Comparison of ENCODE assay signal across 8 mouse cellular contexts in the genomic region with DNA sequence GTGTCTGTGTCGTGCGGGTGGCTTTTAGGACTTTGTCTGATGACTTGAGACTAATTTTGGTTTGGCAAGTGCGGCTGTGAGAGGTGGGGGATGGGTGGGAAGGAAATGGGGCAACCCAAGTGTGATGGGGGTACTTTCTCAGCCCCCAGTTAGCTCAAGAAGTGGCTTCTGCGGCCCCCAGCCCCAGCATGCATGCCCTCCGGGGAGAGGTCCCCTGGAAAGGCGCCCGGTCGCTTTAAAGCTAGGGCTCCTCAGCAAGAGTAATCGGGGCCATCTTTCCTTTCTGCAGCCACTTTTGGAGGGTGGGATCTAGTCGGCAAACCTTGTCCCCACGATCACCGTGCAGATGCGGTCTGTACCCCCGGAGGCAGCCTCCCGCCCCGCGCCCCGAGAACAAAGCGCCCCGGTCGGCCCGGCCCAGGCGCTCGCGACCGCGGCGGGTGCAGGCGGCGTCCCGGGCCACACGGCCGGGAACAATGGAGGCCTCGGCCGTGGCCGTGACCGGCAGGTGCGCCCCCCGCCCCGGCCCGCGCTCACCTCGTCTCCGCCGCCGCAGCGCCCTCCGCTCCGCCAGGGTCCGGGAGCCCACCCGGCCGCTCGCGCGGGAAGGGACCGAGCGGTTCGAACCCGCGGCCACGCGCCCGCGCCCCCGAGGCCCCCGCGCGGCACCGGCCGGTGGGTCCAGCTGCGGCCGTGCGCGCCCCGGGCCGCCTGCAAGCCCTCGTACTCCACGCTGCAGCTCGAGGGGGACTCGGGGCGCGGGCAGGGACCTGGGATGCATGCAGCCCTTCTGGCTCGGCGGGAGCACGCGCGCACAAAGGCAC. TPM values are rescaled to one million over a fixed set of nuclear protein-coding genes. Genes with fewer than 3 reads are reported as not detected.
DNase-seq lines count a peak whose midpoint lies in the region; ATAC-seq lines count a peak whose summit lies in the region.

No protein-coding gene starts in this region.

- 0 out of 2 replicates have a peak, but pooled peaks have one; percentile 17 for ATAC-seq in kidney, embryonic 16.5 days (ENCODE audit: low FRiP score, low TSS enrichment)
- peak; percentile 26; the same call in 1 of the 2 replicates for ATAC-seq in embryonic facial prominence, embryonic 15.5 days (ENCODE audit: insufficient number of reproducible peaks, low FRiP score, low TSS enrichment, low read depth)
- no peak; the same call in 1 of the 2 replicates for ATAC-seq in intestine, embryonic 14.5 days (replicated peaks; ENCODE audit: low FRiP score, low TSS enrichment, low read depth)

- WGBS in kidney, embryonic 16.5 days: under 1% methylated on average over 67 of the region's 87 CpGs
- under 1% methylated on average over 77 of the region's 87 CpGs for WGBS in embryonic facial prominence, embryonic 15.5 days
- WGBS in intestine, embryonic 14.5 days: 1% methylated on average over 80 of the region's 87 CpGs
- WGBS in midbrain, embryonic 10.5 days: 3% methylated on average over 86 of the region's 87 CpGs

- DNase-seq in kidney, adult 9 months: no peak
- peak; percentile 39 for DNase-seq in ZHBTc4 (ENCODE audit: low read depth, low spot score)
- DNase-seq in intestine, embryonic 14.5 days (ENCODE audit: low spot score): peak; percentile 82
- peak; percentile 70 for DNase-seq in midbrain, embryonic 10.5 days (ENCODE audit: low spot score)
- peak; percentile 80 for DNase-seq in thymus, postnatal 14 days
- no peak for DNase-seq in gastrocnemius, adult 8-10 months (ENCODE audit: low spot score in 2 of 2)

- no peaks in the 10 kb centered on the region for H3K9me3 ChIP-seq in kidney, embryonic 16.5 days (ENCODE audit: low read length)
- H3K9me3 ChIP-seq in embryonic facial prominence, embryonic 15.5 days (replicated peaks): no peaks in the 10 kb centered on the region
- H3K9me3 ChIP-seq in intestine, embryonic 14.5 days (ENCODE audit: control insufficient read depth, low read length): no peaks in the 10 kb centered on the region
- peaks cover 4% of the 10 kb centered on the region; the same call in 1 of the 2 replicates for H3K9me3 ChIP-seq in midbrain, embryonic 10.5 days (replicated peaks)

- H3K4me3 ChIP-seq in kidney, embryonic 16.5 days (ENCODE audit: low read length): peak overlapping the region; percentile 83
- peak overlapping the region; percentile 71 for H3K4me3 ChIP-seq in embryonic facial prominence, embryonic 15.5 days (replicated peaks)
- H3K4me3 ChIP-seq in intestine, embryonic 14.5 days (ENCODE audit: low read depth, low read length): peak overlapping the region; percentile 81
- H3K4me3 ChIP-seq in midbrain, embryonic 10.5 days: peak overlapping the region; percentile 94

- H3K4me1 ChIP-seq in kidney, embryonic 16.5 days (ENCODE audit: insufficient read depth, low read length): peaks cover 62% of the 10 kb centered on the region
- peaks cover 59% of the 10 kb centered on the region for H3K4me1 ChIP-seq in embryonic facial prominence, embryonic 15.5 days
- peaks cover 41% of the 10 kb centered on the region for H3K4me1 ChIP-seq in intestine, embryonic 14.5 days (replicated peaks; ENCODE audit: control insufficient read depth, insufficient read depth, low read length)
- H3K4me1 ChIP-seq in midbrain, embryonic 10.5 days: peaks cover 72% of the 10 kb centered on the region

- H3K27me3 ChIP-seq in kidney, embryonic 16.5 days (ENCODE audit: insufficient read depth, low read length): no peaks in the 10 kb centered on the region
- no peaks in the 10 kb centered on the region for H3K27me3 ChIP-seq in embryonic facial prominence, embryonic 15.5 days
- H3K27me3 ChIP-seq in intestine, embryonic 14.5 days (replicated peaks; ENCODE audit: control insufficient read depth, insufficient read depth, low read length): no peaks in the 10 kb centered on the region
- H3K27me3 ChIP-seq in midbrain, embryonic 10.5 days (ENCODE audit: low read depth, poor library complexity, severe bottlenecking): peaks cover 33% of the 10 kb centered on the region

- H3K36me3 ChIP-seq in kidney, embryonic 16.5 days (ENCODE audit: insufficient read depth, low read length): 0 out of 2 replicates have a peak, but pooled peaks cover 3% of the 10 kb centered on the region
- H3K36me3 ChIP-seq in embryonic facial prominence, embryonic 15.5 days: 0 out of 2 replicates have a peak, but pooled peaks cover 2% of the 10 kb centered on the region
- H3K36me3 ChIP-seq in intestine, embryonic 14.5 days (ENCODE audit: control insufficient read depth, insufficient read depth, low read length): peaks cover 6% of the 10 kb centered on the region; the same call in 1 of the 2 replicates
- peaks cover 13% of the 10 kb centered on the region for H3K36me3 ChIP-seq in midbrain, embryonic 10.5 days

- peak overlapping the region; percentile 87 for H3K4me2 ChIP-seq in kidney, embryonic 16.5 days (replicated peaks; ENCODE audit: low read depth, low read length)
- H3K4me2 ChIP-seq in embryonic facial prominence, embryonic 15.5 days (replicated peaks): peak overlapping the region; percentile 85
- H3K4me2 ChIP-seq in intestine, embryonic 14.5 days (ENCODE audit: low read length): peak overlapping the region; percentile 73

- H3K27ac ChIP-seq in kidney, embryonic 16.5 days (ENCODE audit: low read length): peak overlapping the region; percentile 89
- peak overlapping the region; percentile 90 for H3K27ac ChIP-seq in embryonic facial prominence, embryonic 15.5 days (replicated peaks)
- peak overlapping the region; percentile 90 for H3K27ac ChIP-seq in intestine, embryonic 14.5 days (ENCODE audit: low read depth)
- peak overlapping the region; percentile 100 for H3K27ac ChIP-seq in midbrain, embryonic 10.5 days (replicated peaks)

- H3K9ac ChIP-seq in kidney, embryonic 16.5 days (replicated peaks; ENCODE audit: low read length): peak overlapping the region; percentile 97
- peak overlapping the region; percentile 92 for H3K9ac ChIP-seq in embryonic facial prominence, embryonic 15.5 days
- peak overlapping the region; percentile 97 for H3K9ac ChIP-seq in intestine, embryonic 14.5 days (ENCODE audit: low read length)

RNA-seq across cellular contexts. Expression of a gene that starts 1.5 kb away (rescaled TPM):
- polyA plus RNA-seq in kidney, embryonic 16.5 days (2015; fragmentation: Nextera tagmentation; extraction: Ambion mirVana): 2.6 and 3.1 TPM in 2 replicates
- polyA plus RNA-seq in embryonic facial prominence, embryonic 15.5 days (2015; fragmentation: Nextera tagmentation; extraction: Ambion mirVana): 3.5 and 4.0 TPM in 2 replicates
- polyA plus RNA-seq in intestine, embryonic 14.5 days (2014; fragmentation: Nextera tagmentation; extraction: Ambion mirVana): 4.1 and 4.4 TPM in 2 replicates
- polyA plus RNA-seq in midbrain, embryonic 10.5 days (2016; fragmentation: Nextera tagmentation; extraction: Ambion mirVana): 3.0 and 5.6 TPM in 2 replicates
- not detected for total RNA-seq in gastrocnemius, adult 8-10 months (2022)

RNA-seq across cellular contexts. Expression of a gene that starts 35.6 kb away (rescaled TPM):
- 1.7 and 1.9 TPM in 2 replicates for polyA plus RNA-seq in kidney, embryonic 16.5 days (2015; fragmentation: Nextera tagmentation; extraction: Ambion mirVana)
- polyA plus RNA-seq in embryonic facial prominence, embryonic 15.5 days (2015; fragmentation: Nextera tagmentation; extraction: Ambion mirVana): 1.9 and 2.3 TPM in 2 replicates
- 0.48 and 0.92 TPM in 2 replicates for polyA plus RNA-seq in intestine, embryonic 14.5 days (2014; fragmentation: Nextera tagmentation; extraction: Ambion mirVana)
- 2.4 TPM in 2 replicates for polyA plus RNA-seq in midbrain, embryonic 10.5 days (2016; fragmentation: Nextera tagmentation; extraction: Ambion mirVana)
- total RNA-seq in gastrocnemius, adult 8-10 months (2022): under 1 TPM; 0.16 to 0.46 (median 0.30) TPM

RNA-seq across cellular contexts. Expression of a gene that starts 35.7 kb away (rescaled TPM):
- polyA plus RNA-seq in kidney, embryonic 16.5 days (2015; fragmentation: Nextera tagmentation; extraction: Ambion mirVana): 29.0 and 31.1 TPM in 2 replicates
- polyA plus RNA-seq in embryonic facial prominence, embryonic 15.5 days (2015; fragmentation: Nextera tagmentation; extraction: Ambion mirVana): 31.8 and 32.8 TPM in 2 replicates
- 17.4 and 19.5 TPM in 2 replicates for polyA plus RNA-seq in intestine, embryonic 14.5 days (2014; fragmentation: Nextera tagmentation; extraction: Ambion mirVana)
- polyA plus RNA-seq in midbrain, embryonic 10.5 days (2016; fragmentation: Nextera tagmentation; extraction: Ambion mirVana): 14.0 and 18.1 TPM in 2 replicates
- 10 to 100 TPM; 14.0 to 20.0 (median 15.4) TPM for total RNA-seq in gastrocnemius, adult 8-10 months (2022)

RNA-seq across cellular contexts. Expression of a gene that starts 53.4 kb away (rescaled TPM):
- polyA plus RNA-seq in kidney, embryonic 16.5 days (2015; fragmentation: Nextera tagmentation; extraction: Ambion mirVana): 18.3 and 18.5 TPM in 2 replicates
- 15.8 and 17.7 TPM in 2 replicates for polyA plus RNA-seq in embryonic facial prominence, embryonic 15.5 days (2015; fragmentation: Nextera tagmentation; extraction: Ambion mirVana)
- 10.9 and 11.5 TPM in 2 replicates for polyA plus RNA-seq in intestine, embryonic 14.5 days (2014; fragmentation: Nextera tagmentation; extraction: Ambion mirVana)
- polyA plus RNA-seq in midbrain, embryonic 10.5 days (2016; fragmentation: Nextera tagmentation; extraction: Ambion mirVana): 30.4 and 39.5 TPM in 2 replicates
- total RNA-seq in gastrocnemius, adult 8-10 months (2022): 1 to 10 TPM; 6.8 to 7.9 (median 7.0) TPM

RNA-seq across cellular contexts. Expression of a gene that starts 57.7 kb away (rescaled TPM):
- 0.24 and 0.30 TPM in 2 replicates for polyA plus RNA-seq in kidney, embryonic 16.5 days (2015; fragmentation: Nextera tagmentation; extraction: Ambion mirVana)
- polyA plus RNA-seq in embryonic facial prominence, embryonic 15.5 days (2015; fragmentation: Nextera tagmentation; extraction: Ambion mirVana): 2.8 and 3.5 TPM in 2 replicates
- 0.46 and 0.49 TPM in 2 replicates for polyA plus RNA-seq in intestine, embryonic 14.5 days (2014; fragmentation: Nextera tagmentation; extraction: Ambion mirVana)
- polyA plus RNA-seq in midbrain, embryonic 10.5 days (2016; fragmentation: Nextera tagmentation; extraction: Ambion mirVana): 0.09 and 0.14 TPM in 2 replicates
- not detected for total RNA-seq in gastrocnemius, adult 8-10 months (2022)

Comparison
In these comparisons a context has a peak if more than half of its experiments do, and no peak if none do; other contexts are left out.
1. DNase-seq: peak in ZHBTc4 (single experiment), intestine, embryonic 14.5 days (single experiment), midbrain, embryonic 10.5 days (single experiment) and thymus, postnatal 14 days (single experiment); none in kidney, adult 9 months (single experiment) and gastrocnemius, adult 8-10 months (0 of 2).
2. Peak in every context shown above with its lines, with median percentiles within 50 percentile points of each other: H3K27ac ChIP-seq, H3K4me2 ChIP-seq, H3K4me3 ChIP-seq and H3K9ac ChIP-seq.